Mouse (Mus musculus) G1E (cell line): ENCODE measurements around the gene Slc30a7. TPM values are rescaled to one million over a fixed set of nuclear protein-coding genes. Genes with fewer than 3 reads are reported as not detected.

Source experiments
- ATAC-seq: 2 replicates; pipeline ENCODE4 v1.8.0; 2016; ENCODE audit warnings: mild to moderate bottlenecking; ENCODE audit not compliant: insufficient number of reproducible peaks, poor library complexity, low FRiP score, severe bottlenecking; ENCODE audit errors: extremely low read depth
- DNase-seq: peaks from one replicate; pipeline ENCODE4 v3.0.0; 2012; ENCODE audit warnings: low spot score
- H3K27me3 ChIP-seq: 2 replicates; pipeline ENCODE4 v1.6.1; 2012; ENCODE audit warnings: mild to moderate bottlenecking, low read length, inconsistent platforms; ENCODE audit not compliant: insufficient read depth
- H3K36me3 ChIP-seq: replicated peaks from 2 replicates; pipeline ENCODE3; 2012; ENCODE audit warnings: mild to moderate bottlenecking, inconsistent platforms
- H3K4me1 ChIP-seq: 2 replicates; pipeline ENCODE4 v1.6.1; 2012; ENCODE audit warnings: low read depth, low read length, inconsistent platforms, mixed read lengths; ENCODE audit not compliant: insufficient read depth
- H3K4me3 ChIP-seq: 2 replicates; pipeline ENCODE4 v1.5.1; 2012; ENCODE audit warnings: low read depth, mild to moderate bottlenecking, inconsistent platforms, low read length, moderate library complexity, mixed read lengths
- H3K9me3 ChIP-seq: replicated peaks from 2 replicates; pipeline ENCODE4 v1.6.1; 2012; ENCODE audit warnings: inconsistent platforms
- CTCF ChIP-seq: IDR thresholded peaks from 2 replicates; pipeline ENCODE4 v1.5.1; 2012; ENCODE audit warnings: low read depth, low read length, inconsistent platforms, mixed read lengths
- GATA1 ChIP-seq: IDR thresholded peaks from 2 replicates; pipeline ENCODE4 v1.6.1; 2012; ENCODE audit warnings: borderline replicate concordance, low read length, inconsistent platforms, mixed read lengths
- GATA2 ChIP-seq: IDR thresholded peaks from 2 replicates; pipeline ENCODE4 v1.6.1; 2012; ENCODE audit warnings: low read depth, low read length, inconsistent platforms, borderline replicate concordance
- POLR2AphosphoS5 ChIP-seq: IDR thresholded peaks from 2 replicates; pipeline ENCODE4 v1.6.1; 2012; ENCODE audit warnings: low read depth, low read length, inconsistent platforms; ENCODE audit not compliant: insufficient replicate concordance
- TAL1 ChIP-seq: conservative IDR thresholded peaks from 2 replicates; pipeline ENCODE4 v1.6.1; 2012; ENCODE audit warnings: low read depth, low read length, inconsistent platforms, mixed read lengths
- polyA plus RNA-seq: library from polyadenylated mRNA; stranded (reverse); fragments of >175 nt; gene quantifications from 2 replicates; pipeline ENCODE4 v1.2.3, GENCODE M21; 2012
- total RNA-seq, 2 experiments: library from RNA; stranded (forward) in 1 of 2; stranded (reverse) in 1 of 2; fragments of 200-1000 nt in 1 of 2; fragments of >200 nt in 1 of 2; fragmentation: Nextera tagmentation in 1 of 2; gene quantifications; 2 replicates each; pipeline ENCODE4 v1.2.3; 2014 to 2017

The Slc30a7 gene
- total and polyA plus RNA-seq, 3 experiments, result 3.0 to 38.4 (median 25.8) TPM

DNA sequence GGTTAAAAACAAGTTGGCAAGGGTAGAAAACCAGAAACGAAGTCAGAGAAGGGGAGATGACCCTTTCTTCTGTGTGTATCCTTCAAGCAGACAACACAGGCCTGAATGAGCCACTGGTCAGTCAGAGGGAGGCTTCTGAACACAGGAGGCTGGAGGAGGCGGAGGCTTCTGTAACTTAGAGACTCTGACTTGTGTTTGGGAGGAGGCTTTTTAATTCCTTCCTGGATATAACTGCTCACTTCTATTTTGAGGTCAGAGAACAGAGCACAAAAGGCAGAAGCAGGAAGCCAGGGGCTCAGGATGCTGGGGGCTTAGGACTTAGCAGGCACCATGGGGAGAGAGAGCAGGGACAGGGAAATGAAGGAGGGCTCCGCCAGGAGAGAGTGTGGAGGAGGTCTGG, 56.0 kb downstream of the Slc30a7 start:
- H3K4me3 ChIP-seq, result no peak overlapping the region
- H3K4me1 ChIP-seq, result peaks cover 2% of the 10 kb centered on the region
- ATAC-seq (no peak), DNase-seq (no peak)
- no peaks in the 10 kb centered on the region for H3K27me3 ChIP-seq
- peaks cover 88% of the 10 kb centered on the region for H3K36me3 ChIP-seq
- no peak for TF ChIP-seq GATA1
- TF ChIP-seq GATA2, result no peak
- TF ChIP-seq CTCF, result no peak
- no peak for TF ChIP-seq TAL1
- TF ChIP-seq POLR2AphosphoS5, result no peak
- no peaks in the 10 kb centered on the region for H3K9me3 ChIP-seq

DNA sequence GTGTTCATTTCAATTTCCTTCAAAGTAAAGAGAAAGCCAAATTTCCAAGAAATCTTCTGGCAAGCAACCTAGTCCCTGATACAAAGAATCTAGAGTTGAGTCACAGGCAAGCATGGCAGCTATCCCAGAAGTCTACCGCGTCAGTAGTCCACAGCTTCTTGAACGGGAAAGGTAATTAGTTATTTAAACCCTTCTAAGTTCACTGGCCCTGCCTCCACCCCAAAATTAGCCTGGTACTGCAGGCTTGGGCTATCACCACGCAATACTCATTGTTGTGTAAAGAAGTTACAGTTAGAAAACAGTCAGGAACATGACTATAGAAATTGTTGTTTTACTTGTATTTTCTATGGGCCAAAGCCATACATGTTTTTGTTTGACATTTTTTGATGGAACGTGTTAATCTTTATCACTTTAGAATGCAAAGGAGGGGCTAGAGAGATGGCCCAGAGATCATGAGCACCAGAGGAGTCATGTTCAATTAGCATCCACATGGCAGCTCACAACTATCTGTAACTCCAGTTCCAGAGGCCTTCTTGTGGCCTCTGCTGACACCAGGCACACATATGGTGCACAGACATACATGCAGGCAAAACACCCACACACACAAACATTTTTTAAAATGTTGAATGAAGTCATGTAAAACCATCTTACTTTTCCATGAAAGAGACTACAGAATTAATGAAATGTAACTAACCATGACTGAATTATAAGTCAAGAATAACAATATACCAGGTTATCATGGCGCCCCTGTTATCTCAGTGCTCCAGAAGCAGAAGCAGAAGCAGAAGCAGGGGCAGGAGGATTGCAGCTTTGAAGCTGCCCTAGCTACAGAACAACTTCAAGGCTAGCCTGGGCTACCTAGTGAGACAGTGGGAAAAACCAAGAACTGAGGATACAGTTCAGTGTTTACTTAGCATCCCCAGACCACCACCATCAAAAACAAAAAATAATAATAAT, 57.0 kb downstream of the Slc30a7 start:
- no peak for DNase-seq
- peaks cover 2% of the 10 kb centered on the region for H3K4me1 ChIP-seq
- H3K9me3 ChIP-seq, result no peaks in the 10 kb centered on the region
- H3K4me3 ChIP-seq, result no peak overlapping the region
- peaks cover 86% of the 10 kb centered on the region for H3K36me3 ChIP-seq
- no peak for ATAC-seq
- no peaks in the 10 kb centered on the region for H3K27me3 ChIP-seq
- TF ChIP-seq CTCF, result no peak
- no peak for TF ChIP-seq GATA1
- TF ChIP-seq TAL1, result no peak
- no peak for TF ChIP-seq GATA2
- no peak for TF ChIP-seq POLR2AphosphoS5

DNA sequence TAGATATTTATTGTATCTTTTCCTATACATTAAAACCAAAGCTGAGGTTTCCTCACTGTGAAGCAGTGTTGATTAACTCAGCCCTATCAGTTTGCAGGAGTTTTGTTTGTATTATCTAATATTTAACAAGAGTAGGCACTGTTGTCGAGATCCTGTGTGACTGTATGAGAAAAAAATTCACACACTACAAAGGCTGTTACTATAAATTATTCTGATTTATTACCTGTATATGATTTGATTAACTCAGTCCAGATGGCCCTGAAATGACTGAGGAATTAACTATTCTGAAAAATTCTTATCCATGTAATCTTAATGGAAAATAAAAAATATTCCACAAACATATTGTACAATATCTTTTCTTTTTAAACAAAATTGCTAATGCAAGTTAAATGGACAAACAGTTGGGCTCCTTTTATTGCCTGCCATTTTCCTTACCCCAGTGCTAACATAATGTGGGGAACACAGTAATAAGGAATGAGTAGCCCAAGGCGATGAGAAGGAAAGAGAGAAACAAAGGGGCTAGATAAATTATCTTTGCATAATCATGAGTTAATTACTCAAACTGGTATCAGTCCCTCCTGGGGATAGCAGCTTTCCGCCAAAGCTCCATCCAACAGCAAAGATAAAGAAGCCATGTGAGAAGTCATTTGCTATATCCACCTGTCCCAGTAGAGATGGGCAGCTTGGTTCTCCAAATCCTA, 57.8 kb downstream of the Slc30a7 start:
- DNase-seq (no peak), ATAC-seq (no peak)
- Histone ChIP-seq H3K36me3 (peaks cover 86% of the 10 kb centered on the region), H3K27me3 (no peaks in the 10 kb centered on the region), H3K9me3 (no peaks in the 10 kb centered on the region), H3K4me3 (no peak overlapping the region), H3K4me1 (peaks cover 2% of the 10 kb centered on the region)
- no peak for TF ChIP-seq GATA2
- TF ChIP-seq TAL1, result no peak
- no peak for TF ChIP-seq CTCF
- no peak for TF ChIP-seq GATA1
- no peak for TF ChIP-seq POLR2AphosphoS5

DNA sequence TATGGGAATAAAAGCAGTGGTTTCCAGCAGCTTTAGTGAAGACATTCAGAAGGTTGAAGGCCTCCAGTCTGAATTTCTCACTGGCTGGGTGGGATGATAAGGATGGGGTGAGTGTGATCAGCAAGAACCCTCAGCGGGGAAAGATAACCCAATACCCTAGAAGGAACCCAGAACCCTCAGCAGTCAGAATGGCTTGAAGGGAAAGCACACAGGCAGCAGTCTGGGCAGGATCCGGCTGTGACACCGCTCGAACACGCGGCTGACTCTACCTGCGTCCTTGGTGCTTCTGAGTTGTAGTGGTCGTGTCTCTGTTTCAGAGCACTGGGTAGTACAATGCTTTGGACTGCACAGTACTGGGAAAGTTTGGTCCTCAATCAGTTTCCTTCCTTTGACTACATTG, 60.9 kb downstream of the Slc30a7 start:
- peaks cover 82% of the 10 kb centered on the region for H3K36me3 ChIP-seq
- no peaks in the 10 kb centered on the region for H3K9me3 ChIP-seq
- no peak for TF ChIP-seq CTCF
- TF ChIP-seq TAL1, result no peak
- TF ChIP-seq GATA1, result no peak
- TF ChIP-seq POLR2AphosphoS5, result no peak
- TF ChIP-seq GATA2, result no peak
- DNase-seq (no peak), ATAC-seq (no peak)
- no peaks in the 10 kb centered on the region for H3K27me3 ChIP-seq
- H3K4me1 ChIP-seq, result peaks cover 2% of the 10 kb centered on the region
- no peak overlapping the region for H3K4me3 ChIP-seq

DNA sequence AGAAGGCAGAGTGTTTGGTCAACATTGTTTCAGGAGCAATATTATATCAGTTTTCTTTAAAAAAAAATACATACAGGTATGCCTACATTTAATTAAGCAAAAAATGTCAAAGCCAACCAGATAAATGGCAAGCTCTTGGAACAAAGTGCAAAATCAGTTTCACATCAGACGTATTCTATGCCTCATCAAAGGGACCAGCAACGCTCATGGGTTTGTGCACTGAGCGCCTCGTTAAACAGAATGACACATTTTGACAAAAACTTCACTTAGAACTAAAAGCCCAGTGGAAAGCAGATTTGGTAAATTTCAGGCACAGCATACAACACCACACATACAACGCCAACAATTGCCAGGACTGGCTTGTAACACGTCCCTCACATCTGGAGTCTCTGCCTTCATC, 62.8 kb downstream of the Slc30a7 start:
- Histone ChIP-seq H3K27me3 (no peaks in the 10 kb centered on the region), H3K36me3 (peaks cover 77% of the 10 kb centered on the region), H3K9me3 (no peaks in the 10 kb centered on the region), H3K4me1 (no peaks in the 10 kb centered on the region), H3K4me3 (no peak overlapping the region)
- DNase-seq (no peak), ATAC-seq (no peak)
- no peak for TF ChIP-seq TAL1
- TF ChIP-seq POLR2AphosphoS5, result no peak
- TF ChIP-seq GATA2, result no peak
- no peak for TF ChIP-seq GATA1
- no peak for TF ChIP-seq CTCF

DNA sequence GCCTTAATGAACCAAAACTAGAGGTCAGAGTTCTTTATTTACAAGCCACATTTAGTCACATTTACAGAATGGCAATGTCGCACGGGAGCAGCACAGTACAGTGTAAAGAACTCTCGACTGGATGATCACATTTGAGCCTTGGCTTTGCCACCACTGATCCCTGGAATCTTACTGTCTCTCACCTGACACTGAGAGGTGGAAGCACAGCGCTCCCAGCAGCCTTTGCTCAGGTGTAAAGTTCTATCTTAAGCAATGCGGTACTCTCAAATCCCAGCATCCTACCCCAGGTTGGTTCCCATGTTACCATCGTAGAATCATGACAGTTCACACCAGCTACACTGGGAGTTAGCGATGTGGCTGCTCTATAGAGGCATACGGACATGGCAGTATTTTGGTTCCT, 65.7 kb downstream of the Slc30a7 start:
- no peak overlapping the region for H3K4me3 ChIP-seq
- no peaks in the 10 kb centered on the region for H3K9me3 ChIP-seq
- H3K27me3 ChIP-seq, result no peaks in the 10 kb centered on the region
- no peaks in the 10 kb centered on the region for H3K4me1 ChIP-seq
- ATAC-seq (no peak), DNase-seq (no peak)
- TF ChIP-seq GATA2, result no peak
- no peak for TF ChIP-seq GATA1
- TF ChIP-seq CTCF, result no peak
- no peak for TF ChIP-seq TAL1
- no peak for TF ChIP-seq POLR2AphosphoS5
- H3K36me3 ChIP-seq, result peaks cover 78% of the 10 kb centered on the region

DNA sequence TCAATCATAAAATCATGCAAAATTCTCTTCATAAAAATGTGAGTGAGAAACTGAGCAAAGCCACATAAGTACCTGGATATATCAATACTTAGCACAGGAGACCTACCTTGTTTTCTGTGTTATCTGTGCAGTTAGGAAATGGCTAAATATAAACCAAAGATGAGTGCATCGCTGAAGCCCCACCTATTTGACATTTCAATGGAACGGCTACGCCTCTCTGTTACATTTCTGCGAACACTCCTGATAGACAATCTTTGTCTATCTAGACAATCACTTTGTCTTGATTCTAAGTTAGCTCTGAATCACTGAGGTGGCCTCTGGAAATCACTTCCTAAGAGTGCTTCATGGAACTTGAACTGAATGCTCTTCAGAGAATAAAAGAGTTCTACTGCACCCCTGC, 66.7 kb downstream of the Slc30a7 start:
- Histone ChIP-seq H3K4me1 (no peaks in the 10 kb centered on the region), H3K9me3 (no peaks in the 10 kb centered on the region), H3K4me3 (no peak overlapping the region), H3K27me3 (no peaks in the 10 kb centered on the region), H3K36me3 (peaks cover 72% of the 10 kb centered on the region)
- no peak for ATAC-seq
- no peak for DNase-seq
- TF ChIP-seq GATA1, result no peak
- TF ChIP-seq TAL1, result no peak
- TF ChIP-seq POLR2AphosphoS5, result no peak
- TF ChIP-seq GATA2, result no peak
- TF ChIP-seq CTCF, result no peak
